Mouse (Mus musculus): Measurements from ENCODE around the gene Hectd4.
"Not testable (repeated sequence)": the region's sequence is repeated elsewhere in the genome, so short reads cannot be mapped to it uniquely, and the experiment has no call there.

The Hectd4 gene

DNA sequence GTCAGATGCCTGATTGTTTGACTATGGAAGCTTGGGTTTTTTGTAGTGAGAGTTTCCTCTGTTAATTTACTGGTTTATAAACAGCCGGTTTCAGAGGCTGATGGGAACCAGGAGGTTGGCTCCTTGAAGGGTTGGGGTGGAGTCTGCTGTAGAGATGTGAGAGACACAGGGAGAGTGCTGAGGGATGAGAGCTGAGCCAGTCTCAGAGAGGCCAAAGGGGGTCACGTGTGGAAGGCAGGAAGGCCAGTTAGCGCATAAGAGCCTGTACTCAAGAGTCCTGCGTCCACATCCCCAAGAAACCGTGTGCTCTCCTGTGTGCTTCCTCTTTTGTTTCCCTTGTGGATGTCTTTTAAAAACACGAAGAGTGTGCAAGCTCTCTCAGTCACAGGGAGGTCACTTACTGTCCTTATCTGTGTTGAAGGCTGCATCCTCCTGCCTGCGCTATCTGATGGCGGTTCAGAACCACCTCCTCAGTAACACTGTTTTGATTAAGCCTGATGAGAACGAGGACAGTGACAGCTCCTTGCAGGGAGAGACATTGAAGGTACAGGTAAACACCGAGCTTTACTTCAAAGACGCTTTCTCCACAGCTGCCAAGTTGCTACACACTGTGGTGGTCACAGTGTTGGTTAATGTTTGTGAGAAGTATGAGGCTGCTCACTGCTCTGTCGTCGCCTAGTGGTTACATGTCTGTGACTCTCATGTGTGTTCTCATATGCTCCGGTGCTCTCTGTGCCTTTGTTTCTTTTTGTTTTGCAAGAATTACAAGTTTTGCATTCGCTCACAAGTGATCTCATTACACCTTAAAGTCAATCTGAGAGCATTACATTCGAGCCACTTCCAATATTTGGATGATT is 72.5 kb downstream of the Hectd4 start:
- DNase-seq = peak; percentile 3

GRCm38 (mm10) chr5:121305009-121305408 is 85.0 kb downstream of the Hectd4 start:
- DNase-seq = no peak

DNA sequence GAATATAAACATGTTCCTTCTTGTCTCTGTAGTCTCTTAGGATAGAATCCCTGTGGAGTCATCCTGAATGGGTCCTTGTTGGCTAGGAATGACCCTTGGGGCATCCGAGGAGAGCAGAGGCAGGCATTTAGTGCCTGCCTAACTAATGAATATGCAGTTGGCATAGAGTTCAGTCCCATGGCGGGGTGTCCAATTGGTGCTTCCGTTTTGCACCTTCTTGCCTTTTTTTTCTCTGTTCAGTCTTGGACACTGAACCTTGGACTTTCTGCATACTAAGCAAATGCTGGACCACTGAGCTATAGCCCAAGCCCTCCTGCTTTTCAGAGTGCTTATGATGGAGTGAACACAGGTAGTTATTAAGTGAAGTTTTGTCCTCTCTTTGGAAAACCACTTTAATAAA is 87.6 kb downstream of the Hectd4 start:
- DNase-seq = no peak

GRCm38 (mm10) chr5:121311576-121311975 is 91.6 kb downstream of the Hectd4 start:
- no peak for DNase-seq

- no peak for DNase-seq
These were observed 93.9 kb downstream of the Hectd4 start for GRCm38 (mm10) chr5:121313764-121314474.

GRCm38 (mm10) chr5:121326079-121326805 is 106.2 kb downstream of the Hectd4 start:
- DNase-seq = no peak

DNA sequence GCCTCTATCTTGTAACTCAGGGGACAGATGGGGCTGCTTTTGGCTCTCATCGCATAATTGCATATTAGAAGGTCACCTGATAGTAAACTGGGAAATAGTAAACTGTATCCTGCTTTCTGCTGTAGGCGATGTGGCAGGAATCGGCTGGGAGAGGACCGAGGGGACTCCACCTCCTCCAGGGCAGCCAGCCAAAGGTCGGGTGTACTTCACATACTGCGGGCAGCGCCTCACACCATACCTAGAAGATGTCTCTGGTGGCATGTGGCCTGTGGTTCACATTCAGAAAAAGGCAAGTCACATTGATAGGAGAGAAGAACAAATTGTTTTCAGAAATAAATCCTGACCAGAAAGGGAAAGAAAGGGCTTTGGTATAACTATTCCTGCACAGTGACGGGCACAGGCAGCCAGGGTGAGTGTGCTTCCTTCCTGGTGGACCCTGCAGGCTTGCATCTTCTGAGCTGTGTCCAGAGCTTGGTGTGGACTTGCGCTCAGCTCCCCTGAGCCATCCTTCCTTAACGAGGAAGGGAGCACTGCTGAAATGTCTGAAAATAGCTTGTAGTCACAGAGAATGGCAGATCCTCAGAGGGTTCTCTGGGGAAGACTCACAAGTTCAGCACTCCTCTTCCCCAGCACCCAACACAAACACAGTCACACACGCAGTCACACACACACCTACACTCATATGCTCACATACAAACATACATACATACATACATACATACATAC is 109.5 kb downstream of the Hectd4 start:
- peak; percentile 67 for DNase-seq

- DNase-seq = not testable (repeated sequence)
These were observed 110.3 kb downstream of the Hectd4 start for GRCm38 (mm10) chr5:121330154-121330816.

GRCm38 (mm10) chr5:121331731-121332130 is 111.7 kb downstream of the Hectd4 start:
- DNase-seq = no peak

- no peak for DNase-seq
These were observed 114.0 kb downstream of the Hectd4 start for GRCm38 (mm10) chr5:121333976-121334375.

DNA sequence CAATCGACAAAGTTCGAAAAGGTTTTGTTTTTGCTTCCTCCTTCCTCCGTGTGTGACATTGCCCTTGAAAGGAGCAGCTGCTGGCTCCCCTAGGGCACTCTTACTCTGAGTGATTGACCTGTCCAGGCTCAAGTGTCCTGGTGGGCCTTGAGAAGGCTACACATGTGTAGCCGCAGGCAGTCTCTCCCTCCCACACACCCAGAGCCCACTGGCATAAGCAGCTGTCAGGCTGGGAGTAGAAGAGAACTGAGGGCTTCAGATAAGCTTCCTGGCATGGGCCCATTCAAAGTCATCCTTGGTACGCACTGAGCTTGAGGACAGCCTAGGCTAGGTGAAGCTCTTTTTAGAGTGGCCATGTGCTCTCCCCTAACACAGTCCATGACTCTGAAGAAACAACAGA is 114.4 kb downstream of the Hectd4 start:
- no peak for DNase-seq

- DNase-seq = no peak
These were observed 115.4 kb downstream of the Hectd4 start for GRCm38 (mm10) chr5:121335426-121335825.

GRCm38 (mm10) chr5:121336009-121336408 is 116.0 kb downstream of the Hectd4 start:
- DNase-seq = no peak

- no peak for DNase-seq
These were observed 116.8 kb downstream of the Hectd4 start for GRCm38 (mm10) chr5:121336776-121337175.

GRCm38 (mm10) chr5:121339507-121340230 is 119.7 kb downstream of the Hectd4 start:
- DNase-seq = peak; percentile 46

DNA sequence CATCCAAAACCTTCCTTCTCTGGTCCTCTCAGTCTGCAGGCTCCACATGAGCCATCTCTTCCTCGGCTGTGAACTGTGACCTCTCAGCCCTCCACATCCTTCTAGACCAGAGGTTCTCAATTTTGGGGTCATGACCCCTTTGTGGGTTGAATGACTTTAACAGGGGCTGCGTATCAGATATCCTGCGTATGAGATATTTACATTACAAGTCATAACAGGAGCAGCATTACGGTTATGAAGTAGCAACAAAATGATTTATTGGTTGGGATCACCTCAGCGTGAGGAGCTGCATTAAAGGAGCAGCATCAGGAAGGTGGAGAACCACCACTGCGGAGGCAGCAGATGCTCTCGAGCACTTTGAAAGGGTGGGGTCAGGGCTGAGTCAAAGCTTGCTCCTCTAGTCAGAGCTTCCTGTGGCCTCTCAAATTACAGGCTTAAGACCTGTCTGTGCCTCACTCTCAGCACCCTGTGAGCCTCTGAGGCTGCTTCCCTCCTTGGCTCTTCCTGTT is 121.0 kb downstream of the Hectd4 start:
- DNase-seq = no peak

DNA sequence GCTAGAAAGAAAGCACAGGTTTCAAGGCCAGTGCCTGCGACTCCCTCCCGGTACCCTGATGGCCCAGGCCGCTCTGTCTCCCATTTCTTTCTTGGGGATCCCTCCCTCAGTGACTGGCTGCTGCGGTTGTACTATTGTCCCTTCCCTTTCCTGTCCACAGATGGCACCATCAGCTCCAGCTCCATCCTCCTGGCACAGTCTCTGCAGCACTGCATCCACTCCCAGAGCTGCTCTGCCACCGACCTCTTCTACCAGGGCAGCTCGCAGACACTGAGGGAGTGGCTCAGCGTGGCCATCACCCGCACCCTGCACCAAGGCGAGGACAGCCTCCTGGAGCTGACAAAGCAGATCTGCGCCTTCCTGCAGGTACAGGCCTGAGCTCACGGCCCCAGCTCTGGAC is 122.5 kb downstream of the Hectd4 start:
- no peak for DNase-seq

- no peak for DNase-seq
These were observed 124.0 kb downstream of the Hectd4 start for GRCm38 (mm10) chr5:121343997-121344396.

DNA sequence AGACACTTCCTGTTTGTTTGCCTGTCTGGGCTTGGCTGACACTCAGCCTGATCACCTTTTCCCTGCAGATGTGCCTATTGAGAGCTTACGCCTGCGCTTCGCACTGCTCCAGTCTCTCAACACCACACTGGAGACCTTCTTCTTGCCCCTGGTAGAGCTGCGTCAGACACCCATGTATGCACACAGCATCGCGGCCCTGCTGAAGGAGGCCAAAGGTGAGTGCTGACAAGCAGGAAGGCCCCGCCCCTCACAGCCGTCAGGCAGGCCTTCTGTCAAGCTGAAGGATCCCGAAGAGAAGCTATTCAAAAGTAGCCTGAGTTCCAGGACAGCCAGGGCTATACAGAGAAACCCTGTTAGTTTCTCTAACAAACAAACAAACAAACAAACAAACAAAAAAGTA is 139.2 kb downstream of the Hectd4 start:
- DNase-seq = no peak

- DNase-seq = peak; percentile 39
These were observed 141.7 kb downstream of the Hectd4 start for GRCm38 (mm10) chr5:121361696-121362095.

- DNase-seq = no peak
These were observed 143.4 kb downstream of the Hectd4 start for GRCm38 (mm10) chr5:121363441-121363840.
